Mouse (Mus musculus): ENCODE results near the gene Mylk.

The Mylk gene

GRCm38 (mm10) chr16:34900471-34900870, 155.5 kb downstream of the Mylk start:
- DNase-seq (ENCODE audit: extremely low read depth, insufficient read length, low spot score), result no peak

GRCm38 (mm10) chr16:34901031-34901430, 156.0 kb downstream of the Mylk start:
- no peak for DNase-seq (ENCODE audit: extremely low read depth, insufficient read length, low spot score)

- no peak for DNase-seq (ENCODE audit: extremely low read depth, insufficient read length, low spot score)
Measured at GRCm38 (mm10) chr16:34901611-34902293, 156.7 kb downstream of the Mylk start.

- DNase-seq (ENCODE audit: extremely low read depth, insufficient read length, low spot score), result no peak
Measured at GRCm38 (mm10) chr16:34902294-34902680, 157.3 kb downstream of the Mylk start.

GRCm38 (mm10) chr16:34902761-34903160, 157.8 kb downstream of the Mylk start:
- no peak for DNase-seq (ENCODE audit: extremely low read depth, insufficient read length, low spot score)

GRCm38 (mm10) chr16:34904876-34905275, 159.9 kb downstream of the Mylk start:
- no peak for DNase-seq (ENCODE audit: extremely low read depth, insufficient read length, low spot score)

- no peak for DNase-seq (ENCODE audit: extremely low read depth, insufficient read length, low spot score)
Measured at GRCm38 (mm10) chr16:34909437-34909836, 164.4 kb downstream of the Mylk start.

- no peak for DNase-seq (ENCODE audit: extremely low read depth, insufficient read length, low spot score)
Measured at GRCm38 (mm10) chr16:34917373-34917900, 172.4 kb downstream of the Mylk start.

GRCm38 (mm10) chr16:34920182-34920581, 175.2 kb downstream of the Mylk start:
- no peak for DNase-seq (ENCODE audit: extremely low read depth, insufficient read length, low spot score)

GRCm38 (mm10) chr16:34920868-34921267, 175.9 kb downstream of the Mylk start:
- no peak for DNase-seq (ENCODE audit: extremely low read depth, insufficient read length, low spot score)

GRCm38 (mm10) chr16:34921319-34921718, 176.3 kb downstream of the Mylk start:
- DNase-seq (ENCODE audit: extremely low read depth, insufficient read length, low spot score), result no peak

- no peak for DNase-seq (ENCODE audit: extremely low read depth, insufficient read length, low spot score)
Measured at GRCm38 (mm10) chr16:34923630-34924029, 178.6 kb downstream of the Mylk start.

GRCm38 (mm10) chr16:34924324-34924723, 179.3 kb downstream of the Mylk start:
- DNase-seq (ENCODE audit: extremely low read depth, insufficient read length, low spot score), result no peak

GRCm38 (mm10) chr16:34924937-34925618, 180.1 kb downstream of the Mylk start:
- DNase-seq (ENCODE audit: extremely low read depth, insufficient read length, low spot score), result peak; percentile 37

GRCm38 (mm10) chr16:34926531-34927435, 181.8 kb downstream of the Mylk start:
- no peak for DNase-seq (ENCODE audit: extremely low read depth, insufficient read length, low spot score)

- DNase-seq (ENCODE audit: extremely low read depth, insufficient read length, low spot score), result no peak
Measured at GRCm38 (mm10) chr16:34929686-34930085, 184.7 kb downstream of the Mylk start.

- peak; percentile 69 for DNase-seq (ENCODE audit: extremely low read depth, insufficient read length, low spot score)
Measured at GRCm38 (mm10) chr16:34930110-34930509, 185.1 kb downstream of the Mylk start.

GRCm38 (mm10) chr16:34931306-34931705, 186.3 kb downstream of the Mylk start:
- DNase-seq (ENCODE audit: extremely low read depth, insufficient read length, low spot score), result no peak

- no peak for DNase-seq (ENCODE audit: extremely low read depth, insufficient read length, low spot score)
Measured at GRCm38 (mm10) chr16:34933173-34933572, 188.2 kb downstream of the Mylk start.

- no peak for DNase-seq (ENCODE audit: extremely low read depth, insufficient read length, low spot score)
Measured at GRCm38 (mm10) chr16:34934486-34934885, 189.5 kb downstream of the Mylk start.

All from 3134 (cell line).